Mouse (Mus musculus) myocyte (in vitro differentiated cells): ENCODE results near the gene Sipa1.

Experiments
- E2F4 ChIP-seq: IDR thresholded peaks from one replicate; pipeline ENCODE4 v1.6.1; 2011; ENCODE audit warnings: mild to moderate bottlenecking, control low read depth, moderate library complexity; ENCODE audit not compliant: insufficient read depth
- TCF12 ChIP-seq: IDR thresholded peaks from one replicate; pipeline ENCODE4 v1.6.1; 2011; ENCODE audit warnings: mild to moderate bottlenecking, control low read depth; ENCODE audit not compliant: poor library complexity, insufficient read depth, severe bottlenecking

GRCm38 (mm10) chr19:5686437-5686836 is 22.9 kb upstream of the Sipa1 start:
- TF ChIP-seq TCF12 (no peak), E2F4 (no peak)
